Mouse (Mus musculus) CD4-positive, CD25-positive, alpha-beta regulatory T cell (primary cell): Measurements from ENCODE around the gene Olfr894. TPM values are rescaled to one million over a fixed set of nuclear protein-coding genes. Genes with fewer than 3 reads are reported as not detected.

ENCODE experiments used
- polyA plus RNA-seq: library from polyadenylated mRNA; unstranded; fragments of 100-300 nt; shearing (Covaris generic); gene quantifications from one replicate; pipeline ENCODE4 v1.2.1, GENCODE M21; 2017

Olfr894 gene
- polyA plus RNA-seq, result not detected

DNA sequence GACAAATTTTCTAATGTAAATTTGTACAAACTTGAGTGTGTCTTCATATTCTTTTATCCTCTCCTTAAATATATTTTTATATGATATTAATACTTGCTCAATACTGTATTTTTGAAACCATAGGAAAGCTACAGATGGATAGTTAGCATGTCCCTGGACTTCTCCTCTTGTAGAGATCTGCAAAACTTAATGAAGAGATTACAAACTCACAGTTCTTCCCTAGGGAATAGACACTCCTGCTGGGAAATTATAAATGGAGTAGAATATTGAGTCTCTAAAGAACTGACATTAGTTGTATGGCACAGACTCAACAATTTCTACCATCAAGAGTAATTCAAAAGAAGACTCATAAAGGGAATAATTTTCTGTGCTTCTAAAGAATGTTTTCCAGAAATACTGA, at the start of gene Olfr894:
Gene Olfr894, plus strand, starts transcription at position 301 of the 400 bp plus-strand sequence.

GRCm38 (mm10) chr9:38180721-38181120, 37.1 kb upstream of the Olfr894 start, which contains the start of gene Olfr891:
Gene Olfr891, minus strand, starts transcription at chr9:38180821.

DNA sequence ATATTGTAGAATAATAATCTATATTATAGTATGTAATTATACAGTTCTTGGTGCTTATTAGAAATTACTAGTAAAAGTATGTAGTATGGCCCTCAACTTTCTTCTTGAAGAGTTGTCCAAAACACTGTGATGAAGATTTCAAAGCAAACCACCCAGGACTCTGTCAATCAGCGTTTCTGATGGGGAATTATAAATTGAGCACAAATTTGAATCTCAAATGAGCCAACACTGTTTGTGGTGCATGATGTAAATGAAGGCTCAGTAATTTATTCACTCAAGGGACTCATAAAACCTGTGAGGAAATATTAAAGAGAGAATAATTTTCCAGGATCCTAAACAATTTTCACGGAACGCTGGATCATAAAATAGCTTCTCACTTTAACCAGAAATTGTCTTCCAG, 9.8 kb upstream of the Olfr894 start, which contains the start of gene Olfr893:
Gene Olfr893, plus strand, starts transcription at position 301 of the 400 bp plus-strand sequence.

GRCm38 (mm10) chr9:38252474-38252873, 34.6 kb downstream of the Olfr894 start, which contains the start of gene Olfr143:
Gene Olfr143, plus strand, starts transcription at chr9:38252774.

DNA sequence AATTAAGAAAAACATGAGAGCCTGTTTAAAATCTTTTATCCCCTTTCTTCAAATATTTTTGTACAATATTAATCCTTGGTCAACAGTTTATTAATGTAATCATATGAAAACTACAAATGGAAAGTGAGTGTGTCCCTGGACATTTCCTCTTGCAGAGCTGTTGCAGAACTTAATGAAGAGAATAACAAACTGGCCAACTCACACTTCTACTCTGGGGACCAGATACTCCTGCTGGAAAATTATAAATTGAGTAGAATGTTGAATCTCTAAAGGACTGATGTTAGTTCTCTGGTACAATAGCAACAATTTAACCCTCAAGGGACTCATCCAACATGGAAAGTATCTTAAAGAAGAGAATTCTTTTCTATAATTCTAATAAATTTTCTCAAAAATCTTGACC, 49.7 kb downstream of the Olfr894 start, which contains the start of gene Olfr895:
Gene Olfr895, plus strand, starts transcription at position 301 of the 400 bp plus-strand sequence.

Other genes with a start within 250 kb of the Olfr894 start
- not detected for gene Olfr881, start 226.2 kb upstream of the Olfr894 start, polyA plus RNA-seq
- gene Olfr883, start 192.2 kb upstream of the Olfr894 start, polyA plus RNA-seq, result not detected
- gene Olfr884, start 171.5 kb upstream of the Olfr894 start, polyA plus RNA-seq, result not detected
- not detected for gene Olfr885, start 156.7 kb upstream of the Olfr894 start, polyA plus RNA-seq
- 0.06 TPM for gene Olfr887, start 134.0 kb upstream of the Olfr894 start, polyA plus RNA-seq
- 0.10 TPM for gene Olfr888, start 109.9 kb upstream of the Olfr894 start, polyA plus RNA-seq
- 0.11 TPM for gene Olfr889, start 102.9 kb upstream of the Olfr894 start, polyA plus RNA-seq
- gene Olfr890, start 75.5 kb upstream of the Olfr894 start, polyA plus RNA-seq, result 0.04 TPM
- not detected for gene Olfr891, start 37.2 kb upstream of the Olfr894 start, polyA plus RNA-seq
- gene Olfr893, start 9.7 kb upstream of the Olfr894 start, polyA plus RNA-seq, result not detected
- not detected for gene Olfr143, start 34.7 kb downstream of the Olfr894 start, polyA plus RNA-seq
- gene Olfr895, start 49.8 kb downstream of the Olfr894 start, polyA plus RNA-seq, result not detected
- not detected for gene Olfr896-ps1, start 73.1 kb downstream of the Olfr894 start, polyA plus RNA-seq
- 0.07 TPM for gene Olfr25, start 111.0 kb downstream of the Olfr894 start, polyA plus RNA-seq
- 0.12 TPM for gene Olfr898, start 130.4 kb downstream of the Olfr894 start, polyA plus RNA-seq
- gene Olfr250, start 148.8 kb downstream of the Olfr894 start, polyA plus RNA-seq, result 0.06 TPM
- gene Olfr251, start 159.0 kb downstream of the Olfr894 start, polyA plus RNA-seq, result 0.08 TPM
- gene Olfr147, start 183.6 kb downstream of the Olfr894 start, polyA plus RNA-seq, result 0.14 TPM
- not detected for gene Olfr901, start 211.4 kb downstream of the Olfr894 start, polyA plus RNA-seq
- gene Olfr902, start 229.6 kb downstream of the Olfr894 start, polyA plus RNA-seq, result not detected
- gene Olfr904, start 245.1 kb downstream of the Olfr894 start, polyA plus RNA-seq, result 0.07 TPM